Mouse (Mus musculus) liver, embryonic 14.5 days (tissue): Measurements from ENCODE around the gene Calm3.

Source experiments
- CTCF ChIP-seq: IDR thresholded peaks from 2 replicates; pipeline ENCODE4 v1.5.1; 2016; ENCODE audit warnings: antibody characterized with exemption, low read depth, control low read depth
- EP300 ChIP-seq: IDR thresholded peaks from 2 replicates; pipeline ENCODE4 v1.6.1; 2016; ENCODE audit warnings: antibody characterized with exemption, low read depth

- no peak for TF ChIP-seq CTCF
- no peak for TF ChIP-seq EP300
These were observed 31.8 kb upstream of the Calm3 start for GRCm38 (mm10) chr7:16955712-16956111.
